Mouse (Mus musculus): ENCODE measurements around the gene Pef1.
A peak's percentile ranks its signal among the peaks of the same experiment; 100 is the strongest.

Gene Pef1

DNA sequence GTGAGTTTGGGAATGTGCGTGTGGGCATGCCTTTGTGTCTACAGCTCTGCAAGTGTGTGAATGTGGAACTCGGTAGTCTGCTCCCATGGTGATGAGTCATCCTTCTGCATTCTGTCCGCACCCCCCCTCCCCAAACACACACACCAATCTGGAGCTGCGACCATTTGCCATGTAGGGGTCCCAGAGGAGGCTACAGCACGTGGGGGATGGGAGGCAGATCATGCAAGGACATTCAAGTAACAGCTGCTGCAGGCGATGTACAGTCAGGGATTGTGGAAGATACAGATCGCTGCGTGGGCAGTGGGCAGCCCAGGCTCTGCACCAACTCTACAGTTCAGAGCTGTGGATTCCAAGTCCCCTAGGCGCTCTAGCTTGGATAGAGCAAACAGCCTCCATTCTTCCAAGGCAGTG lies 38.6 kb downstream of the Pef1 start:
- DNase-seq: no peak

DNA sequence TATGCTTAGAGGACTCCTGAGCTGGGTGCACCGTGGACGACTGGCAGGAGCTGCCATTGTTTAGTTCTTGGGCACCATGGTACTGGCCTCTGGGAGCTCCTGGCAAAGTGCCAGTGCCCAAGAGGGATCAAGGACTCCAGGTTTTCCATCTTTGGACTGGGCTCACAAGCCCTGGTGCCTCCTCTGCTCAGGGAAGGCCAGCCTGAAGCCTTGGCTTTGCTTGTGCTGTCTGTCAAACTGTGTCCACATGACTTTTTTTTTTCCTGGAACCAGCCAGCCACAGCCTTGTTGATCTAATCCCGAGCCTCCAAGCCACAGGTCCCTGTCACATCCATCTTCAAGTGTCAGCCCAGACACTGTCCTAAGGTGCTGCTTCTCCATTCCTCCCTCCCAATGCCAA lies 39.4 kb downstream of the Pef1 start:
- DNase-seq: no peak

DNA sequence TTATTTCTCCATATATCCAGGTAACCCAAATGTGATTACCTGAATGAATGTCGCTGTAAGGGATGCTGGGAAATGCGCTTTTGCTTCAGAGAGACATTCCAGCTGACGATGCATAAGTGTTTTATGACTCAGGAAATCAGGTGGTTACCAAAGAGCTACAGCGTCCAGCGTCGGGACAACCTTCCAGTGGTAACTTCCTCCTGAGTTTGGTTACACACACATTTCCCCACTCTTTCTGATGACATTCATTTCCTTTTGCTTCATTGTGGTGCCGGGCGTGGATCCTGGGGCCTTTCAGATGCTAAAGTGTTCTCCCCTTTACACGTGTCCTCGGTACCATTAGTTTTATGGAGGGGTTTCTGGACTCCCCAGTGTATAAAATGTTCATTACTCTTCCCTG lies 46.0 kb downstream of the Pef1 start:
- DNase-seq: no peak

GRCm38 (mm10) chr4:130154250-130154649 lies 51.9 kb downstream of the Pef1 start:
- no peak for DNase-seq

DNA sequence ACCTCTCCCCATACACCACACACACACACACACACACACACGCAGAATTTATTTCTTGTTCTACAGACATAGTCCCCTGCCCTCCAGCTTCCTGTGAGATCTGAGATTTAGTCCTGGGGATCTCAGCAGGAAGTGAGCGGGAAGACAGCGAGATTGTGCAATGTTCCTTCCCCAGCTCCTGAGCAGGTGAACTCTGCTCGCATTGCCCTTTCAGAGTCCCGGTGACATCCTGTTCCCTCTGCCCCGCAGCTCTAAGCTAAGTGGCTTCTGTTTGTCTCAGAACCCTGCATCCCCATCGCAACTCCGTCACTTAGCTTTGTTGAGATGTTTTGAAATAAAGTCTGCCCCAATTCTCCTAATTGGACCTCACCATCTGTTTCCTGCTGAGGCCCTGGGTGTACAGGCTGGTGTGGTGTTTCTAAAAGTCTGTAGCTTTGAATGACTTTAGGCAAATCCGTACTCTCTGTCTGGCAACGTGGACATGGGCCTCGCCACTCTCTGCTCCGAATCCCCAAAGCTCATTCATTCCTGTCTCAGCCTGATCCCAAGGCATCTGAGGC lies 54.5 kb downstream of the Pef1 start:
- no peak for DNase-seq

DNA sequence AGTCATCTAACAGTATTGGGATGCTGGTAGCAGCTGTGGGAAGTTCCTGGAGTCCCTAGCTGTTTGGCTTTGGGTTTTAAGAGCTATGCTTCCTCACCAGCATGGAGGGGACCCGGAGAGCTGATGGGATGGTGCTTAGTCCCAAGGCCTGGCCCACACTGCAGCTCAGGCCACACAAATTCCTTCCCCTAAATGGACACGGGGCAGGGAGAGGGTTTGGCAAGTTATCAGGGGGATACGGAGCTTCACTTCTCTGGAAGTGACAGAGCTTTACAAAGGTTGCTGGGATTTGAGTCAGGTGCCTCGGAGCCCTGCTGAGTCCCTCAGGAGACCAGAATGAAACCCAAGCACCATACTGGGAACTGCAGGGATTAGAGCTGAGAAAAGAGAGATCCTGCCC lies 59.0 kb downstream of the Pef1 start:
- no peak for DNase-seq

- DNase-seq: peak; percentile 71
Observed at GRCm38 (mm10) chr4:130163391-130163861, 61.1 kb downstream of the Pef1 start.

DNA sequence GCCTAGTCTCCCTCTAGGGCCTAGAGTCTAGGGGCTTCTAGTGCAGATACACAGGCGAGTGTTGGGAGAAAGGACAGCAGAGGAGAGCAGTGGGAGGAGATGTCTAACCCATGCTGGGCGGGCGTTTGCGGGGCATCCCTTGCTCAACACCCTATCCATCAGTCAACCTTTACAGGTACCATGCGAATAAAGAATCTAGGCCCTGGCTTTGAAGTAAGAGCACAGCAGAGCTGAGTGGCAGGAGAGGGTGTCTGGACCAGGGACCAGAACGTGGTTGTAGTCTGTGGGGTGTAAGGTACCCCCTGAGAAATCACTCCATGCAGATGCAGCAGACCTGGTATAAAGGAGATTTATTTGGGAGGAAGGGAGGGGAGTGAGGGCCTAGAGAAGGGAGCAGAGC lies 61.8 kb downstream of the Pef1 start:
- no peak for DNase-seq

GRCm38 (mm10) chr4:130166061-130166460 lies 63.7 kb downstream of the Pef1 start:
- DNase-seq: no peak

- peak; percentile 59 for DNase-seq
Observed at GRCm38 (mm10) chr4:130166592-130166991, 64.2 kb downstream of the Pef1 start.

GRCm38 (mm10) chr4:130167321-130167720 lies 65.0 kb downstream of the Pef1 start:
- DNase-seq: no peak

DNA sequence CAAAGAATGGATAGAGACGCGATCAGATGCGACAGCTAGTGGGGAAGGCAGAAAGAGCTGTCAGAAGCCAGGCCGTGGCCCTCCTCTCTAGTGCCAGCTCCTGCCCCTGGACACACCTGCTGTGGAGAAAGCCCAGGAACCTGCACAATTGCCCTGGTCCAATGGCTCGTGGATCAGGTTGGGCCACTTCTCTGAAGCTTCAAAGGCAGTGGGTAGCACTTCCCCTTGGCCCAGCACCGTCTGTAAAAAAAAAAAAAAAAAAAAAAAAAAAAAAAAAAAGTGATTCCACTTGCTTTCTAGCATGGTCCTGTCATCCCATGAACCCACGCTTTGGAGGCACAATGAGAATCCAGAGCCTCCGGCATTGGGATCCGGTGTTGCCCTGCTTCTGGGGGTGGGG lies 65.5 kb downstream of the Pef1 start:
- peak; percentile 41 for DNase-seq

GRCm38 (mm10) chr4:130168280-130169183 lies 66.2 kb downstream of the Pef1 start:
- peak; percentile 94 for DNase-seq

DNA sequence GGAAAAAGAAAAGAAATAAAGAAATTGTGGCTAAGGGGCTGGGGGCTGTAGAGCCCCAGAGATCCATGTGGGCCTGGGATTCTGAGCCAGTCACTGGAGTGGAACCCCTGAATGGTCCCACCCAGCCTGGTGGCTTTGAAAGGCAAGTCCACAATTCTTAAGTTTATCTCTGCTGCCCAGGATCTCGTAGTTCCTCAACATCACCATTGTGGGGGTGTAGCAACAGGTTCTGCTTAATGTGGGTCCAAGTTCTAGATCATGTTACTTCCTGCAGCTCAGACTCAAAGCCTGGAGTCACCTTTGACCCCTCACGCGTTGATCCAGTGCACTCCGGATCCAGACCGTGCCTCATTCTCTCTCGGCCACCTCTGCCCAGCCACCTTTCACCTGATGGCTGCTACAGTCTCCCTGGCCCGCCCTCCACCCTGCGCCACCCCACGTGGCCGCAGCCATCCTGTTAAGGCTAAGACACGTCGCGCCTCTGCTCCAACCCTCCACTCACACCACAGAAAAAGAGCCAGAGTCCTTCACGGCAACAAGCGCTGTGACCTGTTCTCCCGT lies 67.1 kb downstream of the Pef1 start:
- DNase-seq: no peak

DNA sequence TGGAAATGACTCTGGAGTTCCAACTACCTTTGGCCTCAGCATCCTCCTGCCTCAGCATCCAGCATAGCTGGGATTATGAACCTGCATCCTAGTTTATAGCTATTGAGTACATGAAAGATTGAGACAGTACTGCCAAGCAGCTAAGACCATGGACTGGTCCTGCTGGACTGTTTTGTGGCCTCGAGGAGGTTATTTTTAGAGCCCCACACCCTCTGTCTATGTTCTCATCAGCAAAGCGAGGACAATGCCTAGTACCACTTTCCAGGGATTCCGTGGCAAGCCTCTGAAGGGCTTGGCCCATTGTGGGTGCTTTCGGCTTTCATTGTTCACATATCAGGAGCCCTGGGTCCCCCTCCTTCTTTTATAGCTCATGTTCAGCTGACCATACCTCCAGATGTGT lies 68.0 kb downstream of the Pef1 start:
- DNase-seq: no peak

GRCm38 (mm10) chr4:130171951-130172765 lies 69.8 kb downstream of the Pef1 start:
- DNase-seq: peak; percentile 80

- DNase-seq: no peak
Observed at GRCm38 (mm10) chr4:130173060-130173822, 70.9 kb downstream of the Pef1 start.

DNA sequence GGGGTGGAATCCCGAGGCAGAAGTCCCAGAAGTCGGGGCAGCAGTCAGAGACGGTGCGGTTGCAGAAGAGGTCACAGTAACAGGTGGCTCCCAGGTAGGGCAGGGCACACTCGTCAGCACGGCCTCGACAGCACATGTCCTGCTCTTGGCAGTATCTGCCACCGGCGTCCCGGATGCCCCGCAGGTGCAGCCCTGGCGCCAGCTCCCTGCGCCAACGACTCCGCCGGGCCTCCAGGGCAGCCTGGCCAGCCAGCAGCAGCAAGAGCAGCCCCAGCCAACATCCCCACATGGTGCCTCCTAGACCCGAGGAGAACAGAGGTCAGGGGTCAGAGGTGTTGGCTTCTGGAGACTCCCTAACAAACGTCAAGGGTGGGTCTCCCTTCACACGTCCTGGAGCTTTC lies 71.6 kb downstream of the Pef1 start:
- no peak for DNase-seq

DNA sequence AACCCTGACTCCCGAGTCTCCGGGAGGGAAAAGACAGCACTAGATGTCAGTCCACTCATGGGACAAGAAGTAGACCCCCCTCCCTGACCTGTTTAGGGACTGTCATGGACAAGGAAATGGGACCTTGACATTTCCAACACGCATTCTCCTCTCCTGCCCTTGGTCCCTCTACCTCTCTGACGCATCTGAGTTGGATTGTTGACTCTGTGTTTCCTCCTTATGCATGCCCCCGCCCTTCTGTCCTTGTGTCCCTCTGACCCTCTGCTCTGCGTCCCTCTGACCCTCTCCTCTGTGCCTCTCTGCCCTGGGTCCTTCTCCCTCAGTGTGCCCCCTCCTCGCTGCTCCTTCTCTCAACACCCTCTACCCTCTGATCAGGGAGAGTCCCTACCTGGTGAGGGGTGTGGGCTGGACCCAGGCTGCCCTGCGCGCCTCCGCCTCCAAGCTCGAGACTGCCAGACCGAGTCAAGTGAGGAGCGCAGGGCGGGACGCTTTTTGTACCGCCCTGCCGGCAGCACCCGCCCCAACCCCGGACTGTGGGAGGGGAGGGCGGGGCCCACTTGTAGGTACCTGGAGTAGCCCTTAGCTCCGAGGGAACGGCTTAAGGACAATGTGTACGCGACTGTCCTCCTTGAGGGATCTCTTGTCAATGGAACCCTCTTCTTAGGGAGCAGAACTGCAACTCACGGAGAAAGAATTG lies 72.1 kb downstream of the Pef1 start:
- peak; percentile 84 for DNase-seq

GRCm38 (mm10) chr4:130175072-130175711 lies 72.8 kb downstream of the Pef1 start, which contains the start of gene Tinagl1:
Gene Tinagl1, minus strand, starts transcription at chr4:130175122.
- peak; percentile 57 for DNase-seq

GRCm38 (mm10) chr4:130176156-130176720 lies 73.9 kb downstream of the Pef1 start:
- DNase-seq: no peak

All from lung, postnatal 10 days (tissue).